Mouse (Mus musculus) left cerebral cortex, adult 2 months (tissue): ENCODE data around the gene Opcml. TPM values are rescaled to one million over a fixed set of nuclear protein-coding genes. Genes with fewer than 3 reads are reported as not detected.

Experiments used
- DNase-seq, 2 experiments: peaks; one replicate each; pipeline ENCODE4 v3.0.0; 2021 to 2022; ENCODE audit warnings: low spot score in 2 of 2, mixed read lengths in 1 of 2; ENCODE audit errors: extremely low spot score in 1 of 2
- H3K27ac ChIP-seq: fragments of 200-600 bp; 2 replicates; pipeline ENCODE4 v1.8.1; 2022
- H3K4me3 ChIP-seq: fragments of 200-600 bp; 2 replicates; pipeline ENCODE4 v1.8.1; 2022
- CTCF ChIP-seq: fragments of 200-600 bp; IDR thresholded peaks from 2 replicates; pipeline ENCODE4 v1.8.1; 2022; ENCODE audit warnings: antibody characterized with exemption, mild to moderate bottlenecking, moderate library complexity
- intact Hi-C: fragments of 180-260 bp; cut with DNase I; formaldehyde crosslinking; loops from one replicate; pipeline ENCODE4 v1.15.1; 2025
- long read RNA-seq, 2 experiments: library from polyadenylated mRNA; stranded (forward); transcript quantifications; one replicate each; pipeline ENCODE4 v2.0.0; 2021; ENCODE audit warnings: borderline mapping rate in 2 of 2
- total RNA-seq, 2 experiments: library from RNA; stranded (reverse); gene quantifications; 2 replicates each; pipeline ENCODE4 v1.2.3; 2021

Gene Opcml
- total RNA-seq = 100 to 1,000 TPM; 250 to 251 TPM
- long read RNA-seq, experiment 1, partial matches to known transcripts = 8 of 27 reads
- long read RNA-seq, experiment 1, other reads (novel, unspliced or antisense) = 18 of 27 reads
- long read RNA-seq, experiment 2, partial matches to known transcripts = 18 of 32 reads
- long read RNA-seq, experiment 2, other reads (novel, unspliced or antisense) = 11 of 32 reads

GRCm38 (mm10) chr9:27790725-27791638 is at the start of gene Opcml:
Opcml (plus strand) TSS chr9:27790775.
- peak within 1 kb of the TSS; percentile 96 for H3K27ac ChIP-seq
- intact Hi-C loops = loop anchor here (5.0 to 10.0 kb wide), 2 partner anchors 356 to 456 kb away; no protein-coding TSS in a partner anchor
- DNase-seq = peak; percentile 66 to 69
- H3K4me3 ChIP-seq = peak within 1 kb of the TSS; percentile 74
- no peak for TF ChIP-seq CTCF

- Histone ChIP-seq H3K27ac (no peak overlapping the region), H3K4me3 (no peak overlapping the region)
- TF ChIP-seq CTCF = no peak
- intact Hi-C loops = no loop called here
- DNase-seq = no peak
These were observed 31.9 kb upstream of the Opcml start for GRCm38 (mm10) chr9:27758709-27759108.

- Histone ChIP-seq H3K4me3 (no peak overlapping the region), H3K27ac (no peak overlapping the region)
- intact Hi-C loops = no loop called here
- no peak for DNase-seq
- no peak for TF ChIP-seq CTCF
These were observed 29.4 kb upstream of the Opcml start for GRCm38 (mm10) chr9:27761196-27761595.

GRCm38 (mm10) chr9:27766446-27766845 is 24.1 kb upstream of the Opcml start:
- H3K4me3 ChIP-seq = no peak overlapping the region
- intact Hi-C loops = loop anchor here (2.0 to 5.0 kb wide), 3 partner anchors 132 to 461 kb away; no protein-coding TSS in a partner anchor
- H3K27ac ChIP-seq = peak overlapping the region; percentile 68; the same call in 1 of the 2 replicates
- no peak for TF ChIP-seq CTCF
- no peak for DNase-seq

- no peak for DNase-seq
These were observed 23.2 kb upstream of the Opcml start for GRCm38 (mm10) chr9:27767196-27767900.

GRCm38 (mm10) chr9:27768788-27769187 is 21.8 kb upstream of the Opcml start:
- TF ChIP-seq CTCF = peak; percentile 25
- H3K4me3 ChIP-seq = no peak overlapping the region
- intact Hi-C loops = loop anchor here (5.0 kb wide), 2 partner anchors 331 to 459 kb away; no protein-coding TSS in a partner anchor
- H3K27ac ChIP-seq = no peak overlapping the region; the same call in 1 of the 2 replicates
- no peak for DNase-seq

More at GRCm38 (mm10) chr9:27767196-27767900, 23.2 kb upstream of the Opcml start:
- no peak for TF ChIP-seq CTCF
- H3K27ac ChIP-seq = peak overlapping the region; percentile 68
- H3K4me3 ChIP-seq = no peak overlapping the region
- intact Hi-C loops = loop anchor here (2.0 to 5.0 kb wide), 3 partner anchors 133 to 460 kb away; no protein-coding TSS in a partner anchor

GRCm38 (mm10) chr9:27781291-27781993 is 9.1 kb upstream of the Opcml start:
- H3K4me3 ChIP-seq = no peak overlapping the region
- TF ChIP-seq CTCF = no peak

GRCm38 (mm10) chr9:27781994-27782337 is 8.6 kb upstream of the Opcml start:
- H3K4me3 ChIP-seq = no peak overlapping the region
- no peak for TF ChIP-seq CTCF
- DNase-seq = no peak
- no peak overlapping the region for H3K27ac ChIP-seq
- intact Hi-C loops = no loop called here

More at GRCm38 (mm10) chr9:27781291-27781993, 9.1 kb upstream of the Opcml start:
- no peak overlapping the region for H3K27ac ChIP-seq
- intact Hi-C loops = no loop called here
- no peak for DNase-seq

GRCm38 (mm10) chr9:27791639-27791966 is 1.0 kb downstream of the Opcml start:
- DNase-seq = peak in 1 of 2 experiments; percentile 18
- H3K27ac ChIP-seq = peak overlapping the region; percentile 96
- no peak for TF ChIP-seq CTCF
- intact Hi-C loops = loop anchor here (5.0 to 10.0 kb wide), 2 partner anchors 357 to 456 kb away; no protein-coding TSS in a partner anchor
- H3K4me3 ChIP-seq = peak overlapping the region; percentile 74

GRCm38 (mm10) chr9:27792226-27792625 is 1.7 kb downstream of the Opcml start:
- TF ChIP-seq CTCF = no peak
- peak in 1 of 2 experiments; percentile 29 for DNase-seq
- H3K4me3 ChIP-seq = peak overlapping the region; percentile 74
- H3K27ac ChIP-seq = peak overlapping the region; percentile 96
- intact Hi-C loops = loop anchor here (5.0 to 10.0 kb wide), 2 partner anchors 357 to 455 kb away; no protein-coding TSS in a partner anchor

GRCm38 (mm10) chr9:27792994-27793393 is 2.4 kb downstream of the Opcml start:
- H3K4me3 ChIP-seq = peak overlapping the region; percentile 74

More at GRCm38 (mm10) chr9:27792994-27793393, 2.4 kb downstream of the Opcml start:
- H3K27ac ChIP-seq = no peak overlapping the region; the same call in 1 of the 2 replicates
- TF ChIP-seq CTCF = peak; percentile 42
- intact Hi-C loops = loop anchor here (5.0 to 10.0 kb wide), 2 partner anchors 358 to 454 kb away; no protein-coding TSS in a partner anchor
- DNase-seq = no peak
